Mouse (Mus musculus): ENCODE measurements at regions not wholly inside any gene's neighbourhood (a gene's known extent, or its start where the extent isn't known, plus 50 kb on each side); places are given as distances from the start of the nearest gene placed in this dataset.
A peak's percentile ranks its signal among the peaks of the same experiment; 100 is the strongest.

DNA sequence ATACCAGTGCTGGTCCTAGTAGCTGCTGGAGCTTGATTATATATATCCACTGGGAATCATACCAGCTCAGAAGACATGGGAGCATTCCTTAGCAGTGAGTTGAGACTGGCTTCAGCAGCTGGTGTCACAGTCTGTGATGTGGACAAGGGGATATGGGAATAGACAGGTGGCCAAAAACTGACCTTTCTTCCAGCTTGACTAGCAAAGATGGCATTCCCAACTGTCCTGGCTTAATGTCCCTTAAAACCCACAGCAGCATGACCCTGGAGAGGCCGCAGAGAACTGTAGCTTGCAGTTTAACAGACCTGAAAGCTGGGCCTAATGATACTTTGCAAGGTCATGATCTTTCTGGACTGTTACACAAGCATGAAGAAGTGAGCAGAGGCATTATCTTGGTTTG lies 311.4 kb upstream of the Pbx1 start:
- H3K4me3 ChIP-seq (ENCODE audit: insufficient read depth, low read depth, low read length) = no peak overlapping the region
- no peak for TF ChIP-seq POLR2A (IDR thresholded peaks at IDR 0.05; ENCODE audit: insufficient read depth, low read depth, low read length)
- no peak for TF ChIP-seq CTCF (IDR thresholded peaks at IDR 0.05; ENCODE audit: insufficient read depth, low read depth, low read length)
- no peak overlapping the region for H3K27ac ChIP-seq (ENCODE audit: insufficient read depth, low read depth, low read length)
- H3K4me1 ChIP-seq (ENCODE audit: control insufficient read depth, insufficient read depth, low read length) = no peaks in the 10 kb centered on the region
- WGBS = 97% methylated on average over 1 of the region's 1 CpGs

DNA sequence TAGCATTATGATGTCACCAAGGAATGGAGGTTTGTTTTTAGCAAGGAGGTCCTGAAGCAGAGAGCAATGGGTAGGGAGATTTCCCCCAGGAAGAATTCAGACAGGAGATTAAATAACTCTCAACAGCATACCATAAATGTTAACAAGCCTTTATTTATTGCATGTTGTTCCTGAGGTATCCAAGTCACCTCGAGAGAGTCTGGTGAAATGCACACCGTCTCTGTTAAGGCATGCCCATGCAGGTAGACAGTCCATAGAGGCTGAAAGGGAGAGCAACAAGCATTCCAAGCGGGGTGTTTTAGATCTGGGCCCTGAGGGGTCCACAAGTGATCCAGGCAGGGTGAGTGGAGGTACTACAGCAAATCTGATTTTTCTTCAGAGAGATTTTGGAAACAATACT lies 305.9 kb upstream of the Pbx1 start:
- no peaks in the 10 kb centered on the region for H3K4me1 ChIP-seq (ENCODE audit: control insufficient read depth, insufficient read depth, low read length)
- TF ChIP-seq POLR2A (IDR thresholded peaks at IDR 0.05; ENCODE audit: insufficient read depth, low read depth, low read length) (no peak), CTCF (IDR thresholded peaks at IDR 0.05; ENCODE audit: insufficient read depth, low read depth, low read length) (no peak)
- no peak overlapping the region for H3K27ac ChIP-seq (ENCODE audit: insufficient read depth, low read depth, low read length)
- no peak overlapping the region for H3K4me3 ChIP-seq (ENCODE audit: insufficient read depth, low read depth, low read length)
- 90% methylated on average over 3 of the region's 3 CpGs for WGBS

DNA sequence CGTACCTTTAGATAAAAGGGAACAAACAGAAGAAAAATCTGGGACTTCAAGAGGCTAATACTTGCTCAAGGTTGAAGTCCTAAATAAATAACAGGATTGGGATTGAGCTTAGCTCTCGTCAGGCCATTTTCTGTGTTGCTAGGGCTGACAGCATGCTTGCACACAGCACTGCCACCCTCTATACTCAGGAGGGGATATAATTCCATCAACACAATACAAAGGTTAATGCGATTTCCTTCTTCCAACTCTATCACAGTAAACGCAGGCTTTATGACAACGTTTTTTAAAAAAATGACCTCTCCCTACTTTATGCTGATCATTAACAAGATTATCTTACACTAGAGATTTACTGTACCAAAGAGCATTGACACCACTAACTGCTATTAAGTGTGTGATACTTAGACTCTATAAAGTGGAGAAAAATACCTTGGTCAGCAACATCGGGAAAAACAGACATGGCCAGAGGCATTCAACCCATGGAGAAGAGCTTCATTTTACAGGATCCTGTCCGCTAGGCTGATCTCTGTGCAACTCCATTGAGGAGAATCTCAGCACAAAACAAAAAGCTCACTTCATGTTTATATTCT lies 305.3 kb upstream of the Pbx1 start:
- 87% methylated on average over 7 of the region's 7 CpGs for WGBS
- TF ChIP-seq POLR2A (IDR thresholded peaks at IDR 0.05; ENCODE audit: insufficient read depth, low read depth, low read length) (no peak), CTCF (IDR thresholded peaks at IDR 0.05; ENCODE audit: insufficient read depth, low read depth, low read length) (no peak)
- Histone ChIP-seq H3K4me3 (ENCODE audit: insufficient read depth, low read depth, low read length) (no peak overlapping the region), H3K4me1 (ENCODE audit: control insufficient read depth, insufficient read depth, low read length) (no peaks in the 10 kb centered on the region), H3K27ac (ENCODE audit: insufficient read depth, low read depth, low read length) (no peak overlapping the region)

DNA sequence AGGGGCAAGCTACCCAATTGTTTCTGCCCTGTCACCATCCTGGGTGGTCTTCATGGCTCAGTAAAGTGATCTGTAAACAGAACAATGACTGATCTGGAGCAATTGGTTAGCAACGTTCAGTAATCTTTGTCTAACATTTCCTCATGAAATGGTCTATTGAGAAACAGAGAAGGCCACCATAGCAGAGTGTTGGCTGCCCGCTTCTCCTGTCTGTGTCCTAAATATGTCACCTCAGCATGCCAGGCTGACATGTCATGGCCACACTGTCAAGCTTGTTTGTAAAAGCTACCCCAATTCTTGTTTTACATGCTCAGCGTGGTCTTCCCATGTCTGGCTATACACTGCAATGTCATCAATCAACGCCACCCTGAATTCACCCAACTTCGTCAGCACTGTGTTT lies 301.0 kb upstream of the Pbx1 start:
- Histone ChIP-seq H3K4me3 (ENCODE audit: insufficient read depth, low read depth, low read length) (no peak overlapping the region), H3K4me1 (ENCODE audit: control insufficient read depth, insufficient read depth, low read length) (no peaks in the 10 kb centered on the region), H3K27ac (ENCODE audit: insufficient read depth, low read depth, low read length) (no peak overlapping the region)
- WGBS = 74% methylated on average over 5 of the region's 5 CpGs
- TF ChIP-seq CTCF (IDR thresholded peaks at IDR 0.05; ENCODE audit: insufficient read depth, low read depth, low read length) (no peak), POLR2A (IDR thresholded peaks at IDR 0.05; ENCODE audit: insufficient read depth, low read depth, low read length) (no peak)

DNA sequence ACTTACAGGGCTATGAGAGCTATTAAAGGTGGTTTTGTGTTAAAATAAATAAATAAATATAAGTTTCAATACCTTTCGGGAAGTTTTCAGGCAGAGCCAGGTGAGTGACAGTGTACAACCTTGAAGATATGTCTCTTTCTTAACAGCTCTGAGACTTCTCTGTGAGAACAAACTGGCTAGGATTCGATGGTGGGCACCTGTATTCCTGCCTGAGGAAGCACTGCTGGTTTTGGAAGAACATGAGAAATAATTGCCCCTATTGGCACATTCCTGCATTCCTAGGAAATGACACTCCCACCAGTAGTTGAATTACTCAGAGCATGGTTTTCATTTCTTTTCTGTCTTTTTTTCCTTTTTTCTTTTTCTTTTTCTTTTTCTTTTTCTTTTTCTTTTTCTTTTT lies 277.8 kb upstream of the Pbx1 start:
- 90% methylated on average over 2 of the region's 2 CpGs for WGBS
- no peak overlapping the region for H3K27ac ChIP-seq (ENCODE audit: insufficient read depth, low read depth, low read length)
- TF ChIP-seq CTCF (IDR thresholded peaks at IDR 0.05; ENCODE audit: insufficient read depth, low read depth, low read length) (no peak), POLR2A (IDR thresholded peaks at IDR 0.05; ENCODE audit: insufficient read depth, low read depth, low read length) (no peak)
- no peak overlapping the region for H3K4me3 ChIP-seq (ENCODE audit: insufficient read depth, low read depth, low read length)
- H3K4me1 ChIP-seq (ENCODE audit: control insufficient read depth, insufficient read depth, low read length) = peaks cover 2% of the 10 kb centered on the region; the same call in 1 of the 2 replicates

DNA sequence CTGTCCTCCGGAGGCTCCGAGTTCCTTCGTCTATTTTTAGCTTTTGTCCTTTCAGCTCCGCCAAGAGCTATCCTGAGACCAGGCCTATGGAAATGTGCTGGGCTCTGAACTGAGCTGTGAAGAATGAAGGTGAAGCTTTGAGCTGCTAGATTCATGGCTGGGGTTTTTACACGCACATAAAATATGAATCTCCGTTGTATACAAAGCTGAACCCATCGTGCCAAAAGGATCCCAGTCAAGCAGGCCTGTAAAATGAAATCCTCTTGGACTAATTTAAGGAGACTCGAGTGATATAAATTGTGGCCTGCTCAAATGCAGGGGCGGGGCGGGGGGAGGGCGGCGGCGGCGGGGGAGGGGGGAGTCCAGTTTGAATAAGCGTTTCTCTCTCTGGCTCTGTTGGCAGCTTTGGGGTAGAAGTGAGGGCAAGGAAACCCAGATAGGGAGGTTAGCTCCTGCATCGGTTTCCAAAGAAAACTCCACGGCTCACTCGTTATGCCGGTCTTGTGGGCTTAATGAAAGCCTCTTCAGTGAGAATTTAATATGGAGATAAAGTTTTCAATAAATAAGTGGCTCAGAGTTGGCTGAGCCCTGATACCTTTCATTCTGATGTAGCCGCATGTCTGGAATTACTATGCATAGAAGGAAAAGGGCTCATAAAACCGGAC lies 277.1 kb upstream of the Pbx1 start:
- no peak overlapping the region for H3K4me3 ChIP-seq (ENCODE audit: insufficient read depth, low read depth, low read length)
- TF ChIP-seq CTCF (IDR thresholded peaks at IDR 0.05; ENCODE audit: insufficient read depth, low read depth, low read length) (no peak), POLR2A (IDR thresholded peaks at IDR 0.05; ENCODE audit: insufficient read depth, low read depth, low read length) (no peak)
- peaks cover 2% of the 10 kb centered on the region; the same call in 1 of the 2 replicates for H3K4me1 ChIP-seq (ENCODE audit: control insufficient read depth, insufficient read depth, low read length)
- H3K27ac ChIP-seq (ENCODE audit: insufficient read depth, low read depth, low read length) = 0 out of 2 replicates have a peak overlapping the region, but pooled peaks have one; percentile 29
- 23% methylated on average over 21 of the region's 21 CpGs for WGBS

DNA sequence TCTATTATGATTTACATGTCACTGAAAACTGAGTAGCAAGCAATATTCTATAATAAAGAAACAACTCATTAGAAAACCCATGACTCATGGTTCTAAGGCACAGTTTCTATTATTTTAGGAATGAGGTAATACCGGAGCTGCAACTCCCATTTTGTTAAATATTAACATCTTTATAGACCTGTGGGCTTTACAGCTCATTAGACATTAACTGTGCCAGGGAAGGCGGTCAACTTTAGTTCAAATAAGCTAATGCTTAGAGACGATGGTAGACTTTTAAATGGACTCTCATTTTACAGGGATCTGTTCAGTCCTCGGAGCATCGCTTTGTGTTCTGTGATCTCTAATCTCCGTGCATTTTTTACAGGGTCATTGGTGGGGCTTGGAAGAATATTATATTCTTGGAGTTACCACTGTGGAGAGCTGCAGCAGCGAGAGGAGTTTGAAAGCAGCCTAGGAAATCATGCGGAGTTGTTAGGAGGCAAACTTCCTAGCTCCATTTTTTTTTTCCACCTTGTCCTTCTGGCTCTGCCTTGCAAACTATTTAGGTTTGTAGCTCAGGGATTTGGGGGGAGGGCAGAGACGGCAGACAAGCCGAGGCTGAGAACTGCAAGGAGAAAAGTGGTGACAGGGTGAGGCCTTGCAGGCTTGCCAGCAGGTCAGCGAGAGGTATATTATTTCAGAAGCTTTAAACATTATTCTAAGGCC lies 276.2 kb upstream of the Pbx1 start:
- WGBS = 57% methylated on average over 11 of the region's 11 CpGs
- no peak overlapping the region for H3K27ac ChIP-seq (ENCODE audit: insufficient read depth, low read depth, low read length)
- peaks cover 2% of the 10 kb centered on the region; the same call in 1 of the 2 replicates for H3K4me1 ChIP-seq (ENCODE audit: control insufficient read depth, insufficient read depth, low read length)
- no peak for TF ChIP-seq POLR2A (IDR thresholded peaks at IDR 0.05; ENCODE audit: insufficient read depth, low read depth, low read length)
- no peak for TF ChIP-seq CTCF (IDR thresholded peaks at IDR 0.05; ENCODE audit: insufficient read depth, low read depth, low read length)
- no peak overlapping the region for H3K4me3 ChIP-seq (ENCODE audit: insufficient read depth, low read depth, low read length)

DNA sequence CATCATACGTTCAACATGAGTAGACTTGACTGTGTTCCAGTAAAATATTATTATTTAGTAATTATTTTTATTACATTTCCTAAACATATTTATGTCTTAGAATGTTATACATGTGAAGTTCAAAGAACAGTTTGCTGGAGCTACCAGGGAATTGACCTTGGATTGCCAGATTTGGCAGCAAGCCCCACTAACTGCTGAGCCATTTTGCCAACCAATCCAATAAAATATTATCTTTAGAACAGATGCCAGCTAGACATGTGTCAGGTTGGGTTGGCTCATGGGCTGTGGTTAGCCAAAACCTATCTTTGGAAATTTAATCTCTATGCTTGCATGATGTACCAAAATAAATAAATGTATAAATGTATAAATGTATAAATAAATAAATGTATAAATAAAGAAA lies 265.3 kb upstream of the Pbx1 start:
- 94% methylated on average over 1 of the region's 1 CpGs for WGBS
- H3K4me1 ChIP-seq (ENCODE audit: control insufficient read depth, insufficient read depth, low read length) = no peaks in the 10 kb centered on the region
- no peak overlapping the region for H3K4me3 ChIP-seq (ENCODE audit: insufficient read depth, low read depth, low read length)
- H3K27ac ChIP-seq (ENCODE audit: insufficient read depth, low read depth, low read length) = no peak overlapping the region
- TF ChIP-seq POLR2A (IDR thresholded peaks at IDR 0.05; ENCODE audit: insufficient read depth, low read depth, low read length) (no peak), CTCF (IDR thresholded peaks at IDR 0.05; ENCODE audit: insufficient read depth, low read depth, low read length) (no peak)

DNA sequence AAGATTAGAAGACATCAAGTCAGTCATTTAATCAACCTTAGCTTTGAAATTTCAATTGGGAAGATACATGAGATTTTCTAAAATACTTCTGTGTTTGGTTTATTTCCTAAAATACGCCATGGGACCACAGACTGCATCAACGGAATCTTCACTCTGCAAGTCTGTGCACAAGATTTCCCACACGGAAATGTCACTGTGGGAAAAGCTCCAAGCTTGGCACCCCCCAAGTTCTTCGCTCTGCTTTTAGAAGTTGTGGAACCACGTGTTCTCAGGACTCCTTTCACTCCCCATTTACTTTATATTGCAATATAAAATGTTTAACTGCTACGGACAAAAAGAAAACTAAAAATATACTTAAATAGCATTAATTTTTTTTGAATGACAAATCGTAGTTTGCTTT lies 254.8 kb upstream of the Pbx1 start:
- Histone ChIP-seq H3K4me3 (ENCODE audit: insufficient read depth, low read depth, low read length) (no peak overlapping the region), H3K27ac (ENCODE audit: insufficient read depth, low read depth, low read length) (no peak overlapping the region), H3K4me1 (ENCODE audit: control insufficient read depth, insufficient read depth, low read length) (no peaks in the 10 kb centered on the region)
- TF ChIP-seq CTCF (IDR thresholded peaks at IDR 0.05; ENCODE audit: insufficient read depth, low read depth, low read length) = no peak
- TF ChIP-seq POLR2A (IDR thresholded peaks at IDR 0.05; ENCODE audit: insufficient read depth, low read depth, low read length) = no peak
- 79% methylated on average over 7 of the region's 7 CpGs for WGBS
